Mouse (Mus musculus) forebrain, embryonic 15.5 days (tissue): ENCODE measurements around the gene Gprc5a. TPM values are rescaled to one million over a fixed set of nuclear protein-coding genes. Genes with fewer than 3 reads are reported as not detected.

Experiments used
- ATAC-seq: fragments of 200-750 bp; cut with Nextera tagmentation; replicated peaks from 2 replicates; pipeline ENCODE4 v1.8.0; 2017; ENCODE audit warnings: mild to moderate bottlenecking, moderate TSS enrichment, moderate library complexity
- H3K27ac ChIP-seq: fragments of 300-500 bp; sonication (generic); replicated peaks from 2 replicates; pipeline ENCODE4 v1.5.1; 2015; ENCODE audit warnings: mild to moderate bottlenecking, inconsistent platforms
- H3K27me3 ChIP-seq: fragments of 300-500 bp; sonication (generic); 2 replicates; pipeline ENCODE4 v1.6.1; 2015; ENCODE audit warnings: inconsistent platforms
- H3K36me3 ChIP-seq: fragments of 300-500 bp; sonication (generic); 2 replicates; pipeline ENCODE4 v1.6.1; 2015; ENCODE audit warnings: mild to moderate bottlenecking, inconsistent platforms
- H3K4me1 ChIP-seq: fragments of 300-500 bp; sonication (generic); 2 replicates; pipeline ENCODE4 v1.6.1; 2015; ENCODE audit warnings: inconsistent platforms
- H3K4me2 ChIP-seq: fragments of 300-500 bp; sonication (generic); replicated peaks from 2 replicates; pipeline ENCODE4 v1.6.1; 2015; ENCODE audit warnings: mild to moderate bottlenecking, inconsistent platforms
- H3K4me3 ChIP-seq: fragments of 300-500 bp; sonication (generic); 2 replicates; pipeline ENCODE4 v1.5.1; 2015; ENCODE audit warnings: mild to moderate bottlenecking, inconsistent platforms
- H3K9ac ChIP-seq: fragments of 300-500 bp; sonication (generic); replicated peaks from 2 replicates; pipeline ENCODE4 v1.6.1; 2015; ENCODE audit warnings: mild to moderate bottlenecking, inconsistent platforms
- H3K9me3 ChIP-seq: fragments of 300-500 bp; sonication (generic); 2 replicates; pipeline ENCODE4 v1.6.1; 2016; ENCODE audit warnings: inconsistent platforms
- WGBS: fragments of 180-500 bp; shearing (Covaris S2); methylation state at CpG from one replicate; pipeline ENCODE4 v1.1.7; 2015; ENCODE audit warnings: mixed read lengths; 5-methylcytosine and 5-hydroxymethylcytosine counted together
- polyA plus RNA-seq: library from polyadenylated mRNA; unstranded; fragments of >200 nt; fragmentation: Nextera tagmentation; extraction: Ambion mirVana; gene quantifications from 2 replicates; pipeline ENCODE4 v1.2.1, GENCODE M21; 2015

The Gprc5a gene
- polyA plus RNA-seq, 1 experiment from 2014 or later: 0.28 TPM

DNA sequence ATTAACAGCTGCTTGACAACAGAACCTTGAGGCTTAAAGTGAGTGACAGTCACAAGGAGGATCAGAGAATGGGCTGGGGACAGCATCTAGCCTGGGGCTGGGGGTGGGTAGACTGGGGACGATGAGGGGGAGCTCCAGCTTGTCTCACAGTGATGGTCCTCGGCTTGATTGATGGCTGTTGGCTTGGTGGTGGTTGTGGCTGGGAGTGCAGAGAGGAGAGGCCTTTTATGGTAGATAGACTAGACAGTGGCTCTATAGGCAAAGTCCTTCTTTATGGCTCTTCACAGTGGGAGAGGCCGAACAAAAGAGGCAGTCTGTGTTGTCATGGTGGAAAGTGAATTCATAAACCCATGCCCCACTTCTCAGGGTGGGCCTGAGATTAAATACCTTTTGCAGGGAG lies 10.8 kb downstream of the Gprc5a start:
- no peaks in the 10 kb centered on the region for H3K36me3 ChIP-seq
- H3K9ac ChIP-seq: no peak overlapping the region
- ATAC-seq: no peak
- H3K27me3 ChIP-seq: no peaks in the 10 kb centered on the region
- H3K4me1 ChIP-seq: no peaks in the 10 kb centered on the region
- no peak overlapping the region for H3K4me3 ChIP-seq
- no peak overlapping the region for H3K27ac ChIP-seq
- H3K9me3 ChIP-seq: no peaks in the 10 kb centered on the region
- H3K4me2 ChIP-seq: no peak overlapping the region
- WGBS: 63% methylated on average over 3 of the region's 3 CpGs

DNA sequence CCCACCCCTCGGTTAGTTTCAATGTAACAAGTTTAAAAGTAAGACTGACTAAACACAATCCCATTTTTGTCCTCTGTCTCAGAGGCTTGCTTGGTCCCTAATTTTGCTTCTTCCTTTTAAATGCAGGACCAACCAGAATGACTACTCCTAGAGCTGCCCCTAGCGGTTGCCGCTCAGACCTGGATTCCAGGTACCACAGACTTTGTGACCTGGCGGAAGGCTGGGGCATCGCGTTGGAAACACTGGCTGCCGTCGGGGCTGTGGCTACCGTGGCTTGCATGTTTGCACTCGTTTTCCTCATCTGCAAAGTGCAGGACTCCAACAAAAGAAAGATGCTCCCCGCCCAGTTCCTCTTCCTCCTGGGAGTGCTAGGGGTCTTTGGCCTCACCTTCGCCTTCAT lies 13.0 kb downstream of the Gprc5a start:
- ATAC-seq: no peak
- Histone ChIP-seq H3K27me3 (no peaks in the 10 kb centered on the region), H3K4me3 (no peak overlapping the region), H3K27ac (no peak overlapping the region), H3K4me2 (no peak overlapping the region), H3K9ac (no peak overlapping the region), H3K9me3 (no peaks in the 10 kb centered on the region), H3K36me3 (no peaks in the 10 kb centered on the region), H3K4me1 (no peaks in the 10 kb centered on the region)
- WGBS: 46% methylated on average over 12 of the region's 12 CpGs

DNA sequence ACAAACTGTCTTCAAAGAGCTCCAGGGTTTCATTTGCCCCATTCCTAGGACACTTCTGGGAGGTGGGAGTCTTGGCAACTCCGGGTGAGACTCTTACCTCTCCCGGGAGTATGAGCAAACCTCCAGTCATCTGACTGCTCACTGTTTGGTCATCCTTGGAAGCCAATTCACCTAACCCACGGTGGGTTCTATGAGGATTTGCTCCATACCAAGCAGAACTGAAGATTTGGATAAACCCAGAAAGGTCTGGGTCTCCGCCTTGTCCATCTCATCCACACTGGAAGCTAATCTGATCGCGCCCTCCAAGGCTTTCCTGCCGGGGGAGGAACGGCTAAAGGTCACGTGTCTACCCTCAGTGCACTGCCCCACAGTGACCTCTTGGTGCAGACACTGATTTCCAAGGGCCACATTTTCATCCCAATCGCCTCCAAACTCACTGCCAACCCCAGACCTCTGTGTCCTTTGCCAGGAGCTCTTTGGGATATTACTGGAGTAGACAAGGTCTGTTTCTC lies 18.6 kb downstream of the Gprc5a start:
- Histone ChIP-seq H3K36me3 (no peaks in the 10 kb centered on the region), H3K4me3 (no peak overlapping the region), H3K27ac (no peak overlapping the region), H3K27me3 (no peaks in the 10 kb centered on the region), H3K9me3 (no peaks in the 10 kb centered on the region), H3K4me2 (no peak overlapping the region), H3K9ac (no peak overlapping the region), H3K4me1 (peaks cover 9% of the 10 kb centered on the region)
- 83% methylated on average over 10 of the region's 10 CpGs for WGBS
- ATAC-seq: no peak

DNA sequence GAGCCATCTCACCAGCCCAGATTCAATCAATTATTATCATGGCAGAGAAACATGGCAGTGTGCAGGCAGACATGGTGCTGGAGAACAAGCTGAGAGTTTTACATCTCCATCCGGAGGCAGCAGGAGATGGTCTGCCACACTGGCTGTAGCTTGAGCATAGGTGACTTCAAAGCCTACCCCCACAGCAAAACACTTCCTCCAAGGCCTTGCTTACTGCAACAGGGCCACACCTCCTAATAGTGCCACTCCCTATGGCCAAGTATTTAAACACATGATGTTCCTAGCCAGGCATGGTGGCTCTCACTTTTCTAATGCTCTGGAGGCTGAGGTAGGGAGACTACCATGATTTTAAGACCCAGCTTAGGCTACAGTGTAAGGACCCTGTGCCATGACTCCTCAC lies 20.3 kb downstream of the Gprc5a start:
- 95% methylated on average over 1 of the region's 1 CpGs for WGBS
- H3K4me2 ChIP-seq: no peak overlapping the region
- ATAC-seq: no peak
- H3K27ac ChIP-seq: no peak overlapping the region
- H3K9ac ChIP-seq: no peak overlapping the region
- no peak overlapping the region for H3K4me3 ChIP-seq
- peaks cover 9% of the 10 kb centered on the region for H3K4me1 ChIP-seq
- no peaks in the 10 kb centered on the region for H3K9me3 ChIP-seq
- H3K36me3 ChIP-seq: no peaks in the 10 kb centered on the region
- H3K27me3 ChIP-seq: no peaks in the 10 kb centered on the region

DNA sequence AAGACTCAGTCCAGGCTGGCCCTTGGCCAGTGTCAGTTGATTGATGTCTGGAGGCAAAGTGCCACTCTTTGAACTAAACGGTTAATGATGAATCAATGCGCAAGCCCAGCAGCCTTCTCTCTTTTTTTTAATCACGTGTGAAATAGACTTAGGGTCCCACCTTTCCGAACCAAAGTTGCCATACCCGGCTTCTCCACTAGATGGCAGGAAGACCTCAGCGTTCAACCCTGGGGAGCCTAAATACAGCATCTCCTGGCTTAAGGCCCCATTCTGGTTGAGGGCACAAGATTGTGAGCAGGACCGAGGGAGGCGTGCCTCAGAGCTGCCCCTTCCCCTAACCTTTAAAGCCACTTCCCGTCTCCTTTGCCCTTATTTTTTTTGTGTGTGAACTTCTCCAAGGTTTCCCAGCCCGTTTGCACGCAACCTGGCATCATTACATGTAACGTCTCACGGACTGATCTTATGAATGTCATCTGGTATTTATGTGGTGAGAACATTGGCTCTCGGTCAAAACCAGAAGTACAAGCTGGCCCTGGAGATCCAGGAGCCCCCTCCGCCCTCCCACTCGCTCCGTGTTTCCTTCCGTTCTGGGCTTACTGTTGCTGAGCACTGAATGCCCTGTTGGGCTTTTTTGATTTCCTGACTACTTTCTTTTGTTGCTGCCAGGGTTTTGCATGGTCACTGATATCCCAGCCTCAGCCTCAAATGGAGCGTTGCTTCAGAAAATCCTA lies 22.4 kb downstream of the Gprc5a start:
- WGBS: 20% methylated on average over 19 of the region's 19 CpGs
- no peaks in the 10 kb centered on the region for H3K9me3 ChIP-seq
- H3K36me3 ChIP-seq: no peaks in the 10 kb centered on the region
- no peaks in the 10 kb centered on the region for H3K27me3 ChIP-seq
- peak overlapping the region; percentile 38 for H3K4me2 ChIP-seq
- H3K4me1 ChIP-seq: peaks cover 10% of the 10 kb centered on the region
- H3K9ac ChIP-seq: 0 out of 2 replicates have a peak overlapping the region, but pooled peaks have one; percentile 7
- H3K27ac ChIP-seq: peak overlapping the region; percentile 7; the same call in 1 of the 2 replicates
- peak; percentile 87 for ATAC-seq
- peak overlapping the region; percentile 16 for H3K4me3 ChIP-seq

DNA sequence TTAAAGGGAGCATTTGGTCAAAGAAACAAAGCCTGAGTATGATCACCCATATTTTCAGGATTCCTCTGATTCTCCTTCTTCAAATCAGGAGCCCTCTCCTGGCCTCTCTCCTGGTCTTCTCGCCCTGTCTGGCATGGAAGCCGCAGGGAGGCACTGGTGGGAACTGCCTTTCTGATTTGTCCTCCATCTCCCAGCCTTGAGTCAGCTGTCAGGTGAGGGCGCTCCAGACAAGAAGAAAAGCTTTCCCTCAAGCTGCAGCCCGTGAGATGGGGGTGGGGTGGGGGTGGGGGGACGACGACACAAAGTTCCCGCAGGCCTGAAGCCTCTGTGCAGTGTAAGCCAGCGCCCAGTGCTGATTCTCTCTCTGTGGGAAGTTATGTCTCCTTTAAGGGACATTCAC lies 24.3 kb downstream of the Gprc5a start:
- Histone ChIP-seq H3K4me1 (peaks cover 15% of the 10 kb centered on the region), H3K9ac (no peak overlapping the region), H3K4me3 (no peak overlapping the region), H3K9me3 (no peaks in the 10 kb centered on the region), H3K36me3 (no peaks in the 10 kb centered on the region), H3K27me3 (no peaks in the 10 kb centered on the region), H3K27ac (no peak overlapping the region), H3K4me2 (no peak overlapping the region)
- WGBS: 20% methylated on average over 8 of the region's 8 CpGs
- ATAC-seq: no peak

DNA sequence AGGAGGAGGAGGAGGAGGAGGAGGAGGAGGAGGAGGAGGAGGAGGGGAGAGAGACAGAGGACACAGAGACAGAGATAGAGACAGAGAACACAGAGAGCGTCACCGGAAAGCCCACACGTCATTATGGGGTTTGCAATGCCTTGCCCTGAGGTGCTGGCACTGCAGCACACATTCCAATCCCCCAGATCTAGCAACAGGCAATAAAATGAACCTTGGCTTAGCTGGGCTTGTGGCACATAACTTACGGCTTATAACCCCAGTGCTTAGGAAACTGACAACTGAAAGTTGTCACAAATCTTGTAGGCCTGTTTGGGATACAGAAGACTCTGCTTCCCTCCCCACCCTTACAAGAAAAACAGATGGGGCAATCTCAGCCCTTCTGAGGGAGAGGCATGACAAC lies 25.2 kb downstream of the Gprc5a start:
- peaks cover 15% of the 10 kb centered on the region for H3K4me1 ChIP-seq
- no peak overlapping the region for H3K4me2 ChIP-seq
- no peak overlapping the region for H3K4me3 ChIP-seq
- no peak for ATAC-seq
- H3K36me3 ChIP-seq: no peaks in the 10 kb centered on the region
- no peak overlapping the region for H3K9ac ChIP-seq
- H3K27ac ChIP-seq: no peak overlapping the region
- no peaks in the 10 kb centered on the region for H3K9me3 ChIP-seq
- WGBS: 76% methylated on average over 4 of the region's 4 CpGs
- no peaks in the 10 kb centered on the region for H3K27me3 ChIP-seq

DNA sequence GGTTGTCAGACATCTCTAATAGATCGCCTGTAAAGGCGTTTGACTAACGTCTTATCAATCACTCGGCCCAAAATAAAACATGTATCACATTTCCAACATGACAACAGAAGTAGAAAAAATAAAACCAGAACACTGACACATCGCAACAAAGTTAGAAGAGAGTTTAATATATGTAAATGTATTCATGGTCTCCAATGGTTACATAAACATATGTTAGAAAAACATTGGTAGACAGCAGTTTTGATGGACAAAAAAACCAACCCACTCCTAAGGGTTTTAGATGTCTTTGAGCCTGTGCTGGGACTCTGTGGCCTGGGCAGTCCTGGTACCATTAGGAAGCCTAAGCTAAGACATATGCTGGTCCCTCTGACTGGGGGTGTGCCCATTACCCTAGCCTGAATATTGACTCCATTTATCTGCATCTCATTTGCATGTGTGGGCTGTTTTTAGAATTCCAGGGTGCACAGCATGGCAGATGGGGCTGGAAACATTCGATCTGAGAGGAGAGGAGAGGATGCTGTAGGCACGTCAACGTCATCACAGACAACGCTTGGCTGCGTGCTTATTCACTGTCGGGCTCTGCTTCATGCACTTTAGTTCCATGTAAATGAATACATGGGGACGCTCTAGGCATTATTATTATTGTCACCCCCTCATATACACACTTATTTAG lies 27.5 kb downstream of the Gprc5a start:
- Histone ChIP-seq H3K4me3 (no peak overlapping the region), H3K27ac (peak overlapping the region; percentile 82), H3K9ac (no peak overlapping the region), H3K4me2 (no peak overlapping the region), H3K27me3 (no peaks in the 10 kb centered on the region), H3K9me3 (no peaks in the 10 kb centered on the region), H3K36me3 (no peaks in the 10 kb centered on the region), H3K4me1 (peaks cover 13% of the 10 kb centered on the region)
- peak; percentile 81 for ATAC-seq
- 66% methylated on average over 12 of the region's 12 CpGs for WGBS

DNA sequence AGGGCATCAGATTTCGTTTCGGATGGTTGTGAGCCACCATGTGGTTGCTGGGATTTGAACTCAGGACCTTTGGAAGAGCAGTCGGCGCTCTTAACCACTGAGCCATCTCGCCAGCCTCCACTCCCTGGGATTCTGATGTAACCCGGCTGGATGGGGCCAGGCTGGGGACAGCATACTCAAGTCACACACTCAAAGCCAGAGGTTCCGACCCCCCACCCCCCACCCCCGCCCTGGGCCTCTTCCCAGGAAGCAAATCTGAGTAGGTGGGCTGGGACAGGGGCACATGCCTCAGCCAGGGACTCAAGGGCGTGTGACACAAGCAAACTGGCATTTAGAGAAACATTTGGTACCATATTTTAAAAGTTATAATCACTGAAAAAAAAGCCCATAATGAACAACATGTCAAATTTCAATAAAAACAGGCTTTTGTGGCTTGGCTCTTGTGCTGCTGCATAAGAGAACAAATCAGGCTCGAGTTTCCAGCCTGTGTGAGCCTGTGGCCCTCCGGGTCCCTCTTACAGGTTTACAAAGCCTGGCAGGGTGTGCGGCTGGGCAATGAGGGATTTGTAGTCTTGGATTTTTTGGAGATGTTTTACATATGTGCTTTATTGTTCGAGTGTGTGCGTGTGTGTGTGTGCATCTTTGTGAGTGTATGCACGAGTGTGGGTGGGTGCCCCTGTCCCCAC lies 35.5 kb downstream of the Gprc5a start:
- no peak overlapping the region for H3K4me3 ChIP-seq
- H3K27me3 ChIP-seq: no peaks in the 10 kb centered on the region
- H3K4me2 ChIP-seq: no peak overlapping the region
- no peak overlapping the region for H3K9ac ChIP-seq
- no peaks in the 10 kb centered on the region for H3K4me1 ChIP-seq
- 79% methylated on average over 15 of the region's 15 CpGs for WGBS
- H3K36me3 ChIP-seq: no peaks in the 10 kb centered on the region
- no peak overlapping the region for H3K27ac ChIP-seq
- ATAC-seq: no peak
- no peaks in the 10 kb centered on the region for H3K9me3 ChIP-seq

DNA sequence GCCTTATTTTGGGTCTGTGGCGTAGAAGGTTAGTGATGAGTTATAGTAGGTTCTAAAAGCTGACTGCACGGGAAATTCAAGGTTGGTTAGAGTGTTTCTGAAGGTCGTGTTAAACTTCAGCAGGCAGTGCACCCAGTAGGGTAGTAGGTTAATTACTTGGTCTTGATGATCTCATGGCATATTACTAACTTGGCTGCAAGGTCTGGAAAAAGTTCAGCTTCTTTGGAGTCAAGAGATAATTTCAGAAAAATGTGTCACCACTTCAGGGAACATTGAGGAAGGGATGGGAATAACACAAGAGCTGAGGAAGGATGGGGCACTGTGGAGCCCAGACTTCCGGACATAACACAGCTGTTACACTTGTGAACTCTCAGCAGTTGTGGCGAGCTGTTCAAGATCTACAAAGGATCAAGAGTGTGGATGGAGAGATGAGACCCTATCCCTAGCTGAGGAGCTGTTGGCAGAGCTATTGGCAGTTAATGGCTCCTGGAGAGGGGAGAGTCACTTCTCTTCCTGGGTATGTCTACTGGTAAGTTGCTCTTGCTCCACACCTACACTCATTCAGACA lies 37.4 kb downstream of the Gprc5a start:
- no peaks in the 10 kb centered on the region for H3K36me3 ChIP-seq
- ATAC-seq: no peak
- 89% methylated on average over 5 of the region's 5 CpGs for WGBS
- H3K4me1 ChIP-seq: no peaks in the 10 kb centered on the region
- no peaks in the 10 kb centered on the region for H3K27me3 ChIP-seq
- no peak overlapping the region for H3K4me3 ChIP-seq
- H3K4me2 ChIP-seq: no peak overlapping the region
- no peaks in the 10 kb centered on the region for H3K9me3 ChIP-seq
- no peak overlapping the region for H3K27ac ChIP-seq
- no peak overlapping the region for H3K9ac ChIP-seq

DNA sequence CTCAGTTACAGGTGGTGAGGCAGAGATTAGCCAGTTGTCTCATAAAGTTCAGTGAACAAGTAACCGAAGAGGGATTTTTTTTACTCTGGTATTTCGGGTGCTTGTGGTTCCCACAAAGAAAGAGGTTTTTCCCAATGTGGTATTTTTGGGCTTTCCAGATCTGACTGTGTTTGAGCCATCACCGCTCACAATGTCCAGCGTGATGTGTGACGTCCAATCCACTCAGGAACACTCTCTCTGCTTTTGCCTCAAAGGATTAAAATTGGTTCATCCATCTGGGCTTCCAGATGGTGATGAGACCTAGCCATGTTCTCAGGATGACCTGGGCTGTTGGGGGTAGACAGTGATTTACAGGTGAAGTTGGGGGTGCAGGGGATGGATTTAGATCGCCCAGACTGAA lies 41.6 kb downstream of the Gprc5a start:
- Histone ChIP-seq H3K27me3 (no peaks in the 10 kb centered on the region), H3K4me3 (no peak overlapping the region), H3K4me1 (no peaks in the 10 kb centered on the region), H3K9me3 (no peaks in the 10 kb centered on the region), H3K36me3 (no peaks in the 10 kb centered on the region), H3K4me2 (no peak overlapping the region), H3K27ac (no peak overlapping the region), H3K9ac (no peak overlapping the region)
- 90% methylated on average over 6 of the region's 6 CpGs for WGBS
- no peak for ATAC-seq
